In the genomic region with DNA sequence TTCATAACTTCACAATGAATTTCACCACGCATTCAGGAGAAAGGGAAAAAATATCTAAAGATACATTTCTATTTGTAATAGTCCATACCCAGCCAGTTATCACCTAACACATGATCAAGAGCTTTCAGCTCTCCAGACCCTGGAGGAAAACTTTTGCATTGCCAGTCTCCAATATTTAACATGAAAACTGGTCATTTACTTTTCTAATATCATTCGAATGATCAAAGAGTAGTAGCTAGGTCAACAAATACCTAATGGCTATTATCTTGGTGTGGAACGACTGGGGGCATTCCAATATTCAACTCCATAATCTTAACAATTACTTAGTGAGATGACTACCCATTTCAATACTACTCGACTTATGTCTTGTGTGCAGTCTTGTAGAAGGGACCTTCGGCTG, we compare ENCODE assay signal across 8 mouse cellular contexts. TPM values are rescaled to one million over a fixed set of nuclear protein-coding genes. Genes with fewer than 3 reads are reported as not detected.
A peak's percentile ranks its signal among the peaks of the same experiment; 100 is the strongest.
DNase-seq lines count a peak whose midpoint lies in the region; ATAC-seq and TF ChIP-seq lines count a peak whose summit lies in the region.

No protein-coding gene starts in this region.

- H3K27me3 ChIP-seq in kidney, embryonic 16.5 days (ENCODE audit: insufficient read depth, low read length): no peaks in the 10 kb centered on the region
- H3K27me3 ChIP-seq in hindbrain, postnatal 0 days (ENCODE audit: insufficient read depth, low read length): no peaks in the 10 kb centered on the region
- H3K27me3 ChIP-seq in myocyte (ENCODE audit: control insufficient read depth, insufficient read depth, insufficient read length): no peaks in the 10 kb centered on the region

- no peak for TF ChIP-seq POLR2A in myocyte (IDR thresholded peaks at IDR 0.05; ENCODE audit: insufficient read length, low read depth)

- peaks cover 16% of the 10 kb centered on the region for H3K4me1 ChIP-seq in kidney, embryonic 16.5 days (ENCODE audit: insufficient read depth, low read length)
- peaks cover 5% of the 10 kb centered on the region for H3K4me1 ChIP-seq in brown adipose tissue, adult 24 weeks (ENCODE audit: control insufficient read depth, insufficient read depth, insufficient read length, low read length)
- peaks cover 11% of the 10 kb centered on the region for H3K4me1 ChIP-seq in hindbrain, postnatal 0 days (ENCODE audit: insufficient read depth, low read length)

- no peak overlapping the region for H3K27ac ChIP-seq in kidney, embryonic 16.5 days (ENCODE audit: low read length)
- H3K27ac ChIP-seq in brown adipose tissue, adult 24 weeks (replicated peaks; ENCODE audit: low read depth, low read length): peak overlapping the region; percentile 91
- 0 out of 2 replicates have a peak overlapping the region, but pooled peaks have one; percentile 98 for H3K27ac ChIP-seq in hindbrain, postnatal 0 days

- H3ac ChIP-seq in myocyte (ENCODE audit: control insufficient read depth, insufficient read length): peak overlapping the region; percentile 56

- peak overlapping the region; percentile 59 for H3K4me2 ChIP-seq in kidney, embryonic 16.5 days (replicated peaks; ENCODE audit: low read depth, low read length)
- H3K4me2 ChIP-seq in hindbrain, postnatal 0 days (ENCODE audit: low read depth, low read length): peak overlapping the region; percentile 76
- H3K4me2 ChIP-seq in myocyte (ENCODE audit: low read depth): peak overlapping the region; percentile 91

- peak overlapping the region; percentile 94 for H3K9ac ChIP-seq in kidney, embryonic 16.5 days (replicated peaks; ENCODE audit: low read length)
- H3K9ac ChIP-seq in hindbrain, postnatal 0 days (replicated peaks; ENCODE audit: low read length): peak overlapping the region; percentile 86

- WGBS in kidney, embryonic 16.5 days: 8% methylated on average over 5 of the region's 5 CpGs
- 12% methylated on average over 5 of the region's 5 CpGs for WGBS in hindbrain, postnatal 0 days

- TF ChIP-seq CTCF in hindbrain, postnatal 0 days (IDR thresholded peaks at IDR 0.05; ENCODE audit: low read depth): no peak

- no peaks in the 10 kb centered on the region for H3K9me3 ChIP-seq in kidney, embryonic 16.5 days (ENCODE audit: low read length)
- no peaks in the 10 kb centered on the region for H3K9me3 ChIP-seq in hindbrain, postnatal 0 days (ENCODE audit: low read length)

- H3K36me3 ChIP-seq in kidney, embryonic 16.5 days (ENCODE audit: insufficient read depth, low read length): peaks cover 6% of the 10 kb centered on the region; the same call in 1 of the 2 replicates
- no peaks in the 10 kb centered on the region for H3K36me3 ChIP-seq in hindbrain, postnatal 0 days (ENCODE audit: insufficient read depth, low read length)
- peaks cover 7% of the 10 kb centered on the region for H3K36me3 ChIP-seq in myocyte (ENCODE audit: control insufficient read depth, insufficient read depth)

- ATAC-seq in kidney, embryonic 16.5 days (ENCODE audit: low FRiP score, low TSS enrichment): no peak
- no peak for ATAC-seq in hindbrain, postnatal 0 days

- H3K79me2 ChIP-seq in myocyte (ENCODE audit: control insufficient read depth, insufficient read depth): peaks cover 57% of the 10 kb centered on the region

- DNase-seq in kidney, adult 18-20 months: no peak
- DNase-seq in hindbrain, postnatal 0 days (ENCODE audit: low spot score): no peak
- DNase-seq in urinary bladder, postnatal 25 days (ENCODE audit: low spot score): no peak
- DNase-seq in adrenal gland, postnatal 25 days: no peak
- no peak for DNase-seq in ovary, postnatal 36 days (ENCODE audit: low spot score)

- peak overlapping the region; percentile 86 for H3K4me3 ChIP-seq in kidney, embryonic 16.5 days (ENCODE audit: low read length)
- peak overlapping the region; percentile 78 for H3K4me3 ChIP-seq in brown adipose tissue, adult 24 weeks (ENCODE audit: insufficient read depth, low read depth, low read length)
- peak overlapping the region; percentile 87 for H3K4me3 ChIP-seq in hindbrain, postnatal 0 days (ENCODE audit: low read length)
- H3K4me3 ChIP-seq in myocyte: peak overlapping the region; percentile 85

TF ChIP-seq in myocyte, 11 proteins besides CTCF, POLR2A, EP300 and RAD21:
- TF ChIP-seq CEBPB (IDR thresholded peaks at IDR 0.05; ENCODE audit: insufficient read depth, poor library complexity, severe bottlenecking) (no peak), SRF (IDR thresholded peaks at IDR 0.05; ENCODE audit: control insufficient read depth, insufficient read length, low read depth) (no peak), MYOD1 (IDR thresholded peaks at IDR 0.05; ENCODE audit: control insufficient read depth in 1 of 3, insufficient read length in 2 of 3, low read depth in 2 of 3) (no peak), POLR2AphosphoS2 (IDR thresholded peaks at IDR 0.05; ENCODE audit: insufficient read length, low read depth) (no peak), USF1 (IDR thresholded peaks at IDR 0.05; ENCODE audit: low read depth) (no peak), TCF12 (IDR thresholded peaks at IDR 0.05; ENCODE audit: insufficient read depth, poor library complexity, severe bottlenecking) (no peak)

RNA-seq across cellular contexts. Expression of a gene that starts 22.3 kb away (rescaled TPM):
- polyA plus RNA-seq in kidney, embryonic 16.5 days (2015; fragmentation: Nextera tagmentation; extraction: Ambion mirVana): 0.21 and 0.23 TPM in 2 replicates
- 1.0 TPM in 1 of 2 replicates, not detected in the other for polyA plus RNA-seq in brown adipose tissue, adult 24 weeks (2012; ENCODE audit: insufficient read depth, insufficient read length, missing spikeins)
- not detected in 2 replicates for total RNA-seq in hindbrain, postnatal 0 days (2014; rRNA removed)
- polyA plus RNA-seq in hindbrain, postnatal 0 days (2015; fragmentation: Nextera tagmentation; extraction: Ambion mirVana): 0.09 and 0.24 TPM in 2 replicates
- polyA plus RNA-seq in myocyte (2012; fragmentation: generic; extraction: Trizol): 0.22 TPM
- total RNA-seq in adrenal gland, postnatal 25 days (2021): 0.43 TPM in 1 of 2 replicates, not detected in the other

RNA-seq across cellular contexts. Expression of a gene that starts 26.7 kb away (rescaled TPM):
- polyA plus RNA-seq in kidney, embryonic 16.5 days (2015; fragmentation: Nextera tagmentation; extraction: Ambion mirVana): 88.7 and 103 TPM in 2 replicates
- 101 and 246 TPM in 2 replicates for polyA plus RNA-seq in brown adipose tissue, adult 24 weeks (2012; ENCODE audit: insufficient read depth, insufficient read length, missing spikeins)
- 36.0 and 37.8 TPM in 2 replicates for total RNA-seq in hindbrain, postnatal 0 days (2014; rRNA removed)
- polyA plus RNA-seq in hindbrain, postnatal 0 days (2015; fragmentation: Nextera tagmentation; extraction: Ambion mirVana): 118 and 128 TPM in 2 replicates
- 84.7 TPM for polyA plus RNA-seq in myocyte (2012; fragmentation: generic; extraction: Trizol)
- 118 and 133 TPM in 2 replicates for total RNA-seq in adrenal gland, postnatal 25 days (2021)
